Mouse (Mus musculus): ENCODE measurements around the gene Rreb1. TPM values are rescaled to one million over a fixed set of nuclear protein-coding genes. Genes with fewer than 3 reads are reported as not detected.

The Rreb1 gene
- polyA plus RNA-seq, 1 experiment from 2014 or later = 9.0 TPM

- Histone ChIP-seq H3K36me3 (ENCODE audit: insufficient read depth, low read length) (0 out of 2 replicates have a peak, but pooled peaks cover 7% of the 10 kb centered on the region), H3K9me3 (replicated peaks; ENCODE audit: low read length) (no peaks in the 10 kb centered on the region), H3K4me1 (replicated peaks; ENCODE audit: insufficient read depth, low read length) (peaks cover 36% of the 10 kb centered on the region), H3K4me2 (ENCODE audit: low read length) (no peak overlapping the region), H3K27ac (peak overlapping the region; percentile 36; the same call in 1 of the 2 replicates), H3K27me3 (ENCODE audit: insufficient read depth, low read length) (no peaks in the 10 kb centered on the region), H3K9ac (ENCODE audit: low read depth, low read length) (no peak overlapping the region), H3K4me3 (replicated peaks; ENCODE audit: low read depth, low read length) (no peak overlapping the region)
- DNase-seq (ENCODE audit: low spot score) (no peak), ATAC-seq (replicated peaks; ENCODE audit: low FRiP score, low read depth) (peak; percentile 27)
- no peak for TF ChIP-seq CTCF (IDR thresholded peaks at IDR 0.05; ENCODE audit: low read depth)
- 71% methylated on average over 2 of the region's 2 CpGs for WGBS
Measured at GRCm38 (mm10) chr13:37940167-37940566, 162.0 kb downstream of the Rreb1 start.

- no peak for ATAC-seq (replicated peaks; ENCODE audit: low FRiP score, low read depth)
- DNase-seq (ENCODE audit: low spot score) = no peak
- Histone ChIP-seq H3K4me1 (replicated peaks; ENCODE audit: insufficient read depth, low read length) (peaks cover 36% of the 10 kb centered on the region), H3K27me3 (ENCODE audit: insufficient read depth, low read length) (no peaks in the 10 kb centered on the region), H3K36me3 (ENCODE audit: insufficient read depth, low read length) (0 out of 2 replicates have a peak, but pooled peaks cover 7% of the 10 kb centered on the region), H3K4me2 (ENCODE audit: low read length) (no peak overlapping the region), H3K9me3 (replicated peaks; ENCODE audit: low read length) (no peaks in the 10 kb centered on the region), H3K9ac (ENCODE audit: low read depth, low read length) (no peak overlapping the region), H3K4me3 (replicated peaks; ENCODE audit: low read depth, low read length) (no peak overlapping the region), H3K27ac (peak overlapping the region; percentile 36; the same call in 1 of the 2 replicates)
- no peak for TF ChIP-seq CTCF (IDR thresholded peaks at IDR 0.05; ENCODE audit: low read depth)
- 51% methylated on average over 5 of the region's 5 CpGs for WGBS
Measured at GRCm38 (mm10) chr13:37940649-37941048, 162.4 kb downstream of the Rreb1 start.

- H3K36me3 ChIP-seq (ENCODE audit: insufficient read depth, low read length) = 0 out of 2 replicates have a peak, but pooled peaks cover 7% of the 10 kb centered on the region
- TF ChIP-seq CTCF (IDR thresholded peaks at IDR 0.05; ENCODE audit: low read depth) = no peak
- H3K9me3 ChIP-seq (replicated peaks; ENCODE audit: low read length) = no peaks in the 10 kb centered on the region
- H3K9ac ChIP-seq (ENCODE audit: low read depth, low read length) = no peak overlapping the region
- H3K27ac ChIP-seq = peak overlapping the region; percentile 72
- peaks cover 36% of the 10 kb centered on the region for H3K4me1 ChIP-seq (replicated peaks; ENCODE audit: insufficient read depth, low read length)
- no peak overlapping the region for H3K4me3 ChIP-seq (replicated peaks; ENCODE audit: low read depth, low read length)
- H3K4me2 ChIP-seq (ENCODE audit: low read length) = no peak overlapping the region
- no peak for ATAC-seq (replicated peaks; ENCODE audit: low FRiP score, low read depth)
- no peaks in the 10 kb centered on the region for H3K27me3 ChIP-seq (ENCODE audit: insufficient read depth, low read length)
- no peak for DNase-seq (ENCODE audit: low spot score)
- 73% methylated on average over 5 of the region's 5 CpGs for WGBS
Measured at GRCm38 (mm10) chr13:37941138-37941645, 163.0 kb downstream of the Rreb1 start.

GRCm38 (mm10) chr13:37941950-37942886 lies 164.0 kb downstream of the Rreb1 start:
- no peak for TF ChIP-seq CTCF (IDR thresholded peaks at IDR 0.05; ENCODE audit: low read depth)
- no peaks in the 10 kb centered on the region for H3K27me3 ChIP-seq (ENCODE audit: insufficient read depth, low read length)
- no peak overlapping the region for H3K4me3 ChIP-seq (replicated peaks; ENCODE audit: low read depth, low read length)
- no peak overlapping the region for H3K4me2 ChIP-seq (ENCODE audit: low read length)
- no peak for DNase-seq (ENCODE audit: low spot score)
- ATAC-seq (replicated peaks; ENCODE audit: low FRiP score, low read depth) = peak; percentile 43
- no peak overlapping the region for H3K9ac ChIP-seq (ENCODE audit: low read depth, low read length)
- H3K36me3 ChIP-seq (ENCODE audit: insufficient read depth, low read length) = peaks cover 6% of the 10 kb centered on the region
- H3K9me3 ChIP-seq (replicated peaks; ENCODE audit: low read length) = no peaks in the 10 kb centered on the region
- peaks cover 36% of the 10 kb centered on the region for H3K4me1 ChIP-seq (replicated peaks; ENCODE audit: insufficient read depth, low read length)
- WGBS = 42% methylated on average over 17 of the region's 17 CpGs
- peak overlapping the region; percentile 72 for H3K27ac ChIP-seq

DNA sequence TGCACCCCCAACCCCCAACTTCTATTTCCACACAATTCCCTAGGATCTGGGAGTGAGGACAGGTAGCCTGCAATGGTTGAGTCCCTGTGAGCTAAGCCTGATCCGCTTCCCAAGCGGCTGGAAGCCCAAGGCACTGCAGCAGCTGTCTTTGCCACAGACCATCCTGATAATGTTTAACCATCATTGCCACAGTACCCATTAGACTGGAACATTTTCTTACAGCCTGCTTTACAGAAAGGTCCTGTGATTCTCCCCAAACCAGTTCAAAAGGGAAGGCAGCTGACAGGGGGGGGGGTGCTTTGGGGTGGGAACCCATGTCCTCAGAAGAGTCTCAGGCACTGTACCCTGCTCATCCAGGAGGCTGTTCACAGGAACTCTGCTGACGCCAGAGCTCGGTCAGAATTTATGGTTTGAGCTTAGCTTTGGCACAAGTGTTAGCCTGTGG lies 164.7 kb downstream of the Rreb1 start:
- 34% methylated on average over 4 of the region's 4 CpGs for WGBS
- ATAC-seq (replicated peaks; ENCODE audit: low FRiP score, low read depth) = peak; percentile 74

DNA sequence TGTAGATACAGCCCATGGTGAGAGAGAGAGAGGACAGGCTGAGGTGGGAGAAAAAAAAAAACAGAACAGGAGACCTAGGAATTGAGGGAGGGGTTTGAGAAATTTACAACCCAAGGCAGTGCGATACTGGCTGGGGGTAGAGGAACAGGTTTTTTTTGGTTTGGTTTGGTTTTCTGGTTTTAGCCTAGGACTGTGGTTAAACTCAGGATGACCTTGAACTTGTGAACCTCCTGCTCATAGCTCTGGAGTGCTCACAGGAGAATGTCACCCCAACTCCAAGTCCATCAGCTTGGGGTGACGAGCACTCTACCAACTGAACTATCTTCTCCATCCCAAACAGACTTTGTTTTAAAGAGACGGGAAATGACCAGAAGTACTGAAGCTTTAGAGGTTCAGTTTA lies 165.3 kb downstream of the Rreb1 start:
- H3K27me3 ChIP-seq (ENCODE audit: insufficient read depth, low read length) = no peaks in the 10 kb centered on the region
- H3K9ac ChIP-seq (ENCODE audit: low read depth, low read length) = no peak overlapping the region
- no peak for DNase-seq (ENCODE audit: low spot score)
- WGBS = 76% methylated on average over 3 of the region's 3 CpGs
- ATAC-seq (replicated peaks; ENCODE audit: low FRiP score, low read depth) = no peak
- peak overlapping the region; percentile 72 for H3K27ac ChIP-seq
- H3K4me2 ChIP-seq (ENCODE audit: low read length) = no peak overlapping the region
- H3K36me3 ChIP-seq (ENCODE audit: insufficient read depth, low read length) = peaks cover 16% of the 10 kb centered on the region
- peaks cover 36% of the 10 kb centered on the region for H3K4me1 ChIP-seq (replicated peaks; ENCODE audit: insufficient read depth, low read length)
- no peak for TF ChIP-seq CTCF (IDR thresholded peaks at IDR 0.05; ENCODE audit: low read depth)
- H3K4me3 ChIP-seq (replicated peaks; ENCODE audit: low read depth, low read length) = no peak overlapping the region
- H3K9me3 ChIP-seq (replicated peaks; ENCODE audit: low read length) = no peaks in the 10 kb centered on the region

More for the DNA sequence above, 164.7 kb downstream of the Rreb1 start:
- DNase-seq (ENCODE audit: low spot score) = peak; percentile 44
- TF ChIP-seq CTCF (IDR thresholded peaks at IDR 0.05; ENCODE audit: low read depth) = no peak
- Histone ChIP-seq H3K4me2 (ENCODE audit: low read length) (no peak overlapping the region), H3K4me3 (replicated peaks; ENCODE audit: low read depth, low read length) (no peak overlapping the region), H3K27ac (peak overlapping the region; percentile 72), H3K4me1 (replicated peaks; ENCODE audit: insufficient read depth, low read length) (peaks cover 36% of the 10 kb centered on the region), H3K9ac (ENCODE audit: low read depth, low read length) (no peak overlapping the region), H3K27me3 (ENCODE audit: insufficient read depth, low read length) (no peaks in the 10 kb centered on the region), H3K36me3 (ENCODE audit: insufficient read depth, low read length) (peaks cover 11% of the 10 kb centered on the region), H3K9me3 (replicated peaks; ENCODE audit: low read length) (no peaks in the 10 kb centered on the region)
